Mouse (Mus musculus): ENCODE results near the gene Ripk3. TPM values are rescaled to one million over a fixed set of nuclear protein-coding genes. Genes with fewer than 3 reads are reported as not detected.

Gene Ripk3
- polyA plus RNA-seq, 1 experiment: 38.4 TPM

GRCm38 (mm10) chr14:55825216-55826051 is 36.8 kb upstream of the Ripk3 start:
- peaks cover 33% of the 10 kb centered on the region for H3K4me1 ChIP-seq
- no peaks in the 10 kb centered on the region for H3K9me3 ChIP-seq
- TF ChIP-seq FLI1 (IDR thresholded peaks at IDR 0.05; ENCODE audit: low read length) (no peak), GATA1 (IDR thresholded peaks at IDR 0.05; ENCODE audit: borderline replicate concordance, low read length) (no peak)
- H3K27me3 ChIP-seq (replicated peaks): peaks cover 80% of the 10 kb centered on the region
- no peaks in the 10 kb centered on the region for H3K36me3 ChIP-seq (replicated peaks; ENCODE audit: low read length)
- peak overlapping the region; percentile 8 for H3K4me3 ChIP-seq (replicated peaks)

DNA sequence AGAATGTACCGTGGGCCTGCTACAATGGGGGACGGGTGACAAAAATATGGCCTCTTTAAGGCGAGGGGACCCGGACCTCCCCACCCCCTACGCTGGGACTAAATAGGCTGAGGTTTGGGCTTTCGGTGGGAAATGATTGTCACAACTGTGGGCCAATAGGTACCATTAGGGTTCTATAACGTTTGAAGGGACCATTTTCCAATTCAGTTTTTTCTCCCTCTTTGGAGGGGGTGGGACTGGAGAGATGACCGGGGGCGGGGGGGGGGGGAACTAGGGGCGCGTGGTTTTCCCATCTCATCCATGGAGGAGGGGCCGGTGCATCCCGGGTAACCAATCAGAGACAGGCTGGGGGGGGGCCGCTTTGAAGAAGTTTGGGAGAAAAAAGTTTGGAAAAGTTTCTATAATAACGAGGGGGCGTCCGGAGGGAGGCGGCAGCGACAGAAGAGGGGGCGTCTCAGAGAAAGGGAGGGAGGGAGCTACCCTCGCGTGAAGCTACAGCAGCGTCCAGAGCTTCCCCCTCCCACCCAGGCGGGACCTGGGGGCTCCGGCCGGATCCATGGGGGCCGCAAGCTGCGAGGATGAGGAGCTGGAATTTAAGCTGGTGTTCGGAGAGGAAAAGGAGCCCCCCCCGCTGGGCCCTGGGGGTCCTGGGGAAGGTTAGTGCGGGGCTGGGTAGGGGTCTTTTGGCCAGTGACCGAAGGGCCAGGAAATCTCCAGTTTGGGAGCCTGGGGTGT is 36.0 kb upstream of the Ripk3 start:
- no peak overlapping the region for H3K4me3 ChIP-seq (replicated peaks)
- TF ChIP-seq GATA1 (IDR thresholded peaks at IDR 0.05; ENCODE audit: borderline replicate concordance, low read length) (no peak), FLI1 (IDR thresholded peaks at IDR 0.05; ENCODE audit: low read length) (no peak)
- H3K27me3 ChIP-seq (replicated peaks): peaks cover 72% of the 10 kb centered on the region
- H3K36me3 ChIP-seq (replicated peaks; ENCODE audit: low read length): no peaks in the 10 kb centered on the region
- no peaks in the 10 kb centered on the region for H3K9me3 ChIP-seq
- H3K4me1 ChIP-seq: peaks cover 33% of the 10 kb centered on the region

GRCm38 (mm10) chr14:55824001-55824480 is 35.4 kb upstream of the Ripk3 start:
- TF ChIP-seq GATA1 (IDR thresholded peaks at IDR 0.05; ENCODE audit: borderline replicate concordance, low read length) (no peak), FLI1 (IDR thresholded peaks at IDR 0.05; ENCODE audit: low read length) (no peak)
- Histone ChIP-seq H3K4me3 (replicated peaks) (no peak overlapping the region), H3K27me3 (replicated peaks) (peaks cover 66% of the 10 kb centered on the region), H3K9me3 (no peaks in the 10 kb centered on the region), H3K4me1 (peaks cover 33% of the 10 kb centered on the region), H3K36me3 (replicated peaks; ENCODE audit: low read length) (no peaks in the 10 kb centered on the region)

DNA sequence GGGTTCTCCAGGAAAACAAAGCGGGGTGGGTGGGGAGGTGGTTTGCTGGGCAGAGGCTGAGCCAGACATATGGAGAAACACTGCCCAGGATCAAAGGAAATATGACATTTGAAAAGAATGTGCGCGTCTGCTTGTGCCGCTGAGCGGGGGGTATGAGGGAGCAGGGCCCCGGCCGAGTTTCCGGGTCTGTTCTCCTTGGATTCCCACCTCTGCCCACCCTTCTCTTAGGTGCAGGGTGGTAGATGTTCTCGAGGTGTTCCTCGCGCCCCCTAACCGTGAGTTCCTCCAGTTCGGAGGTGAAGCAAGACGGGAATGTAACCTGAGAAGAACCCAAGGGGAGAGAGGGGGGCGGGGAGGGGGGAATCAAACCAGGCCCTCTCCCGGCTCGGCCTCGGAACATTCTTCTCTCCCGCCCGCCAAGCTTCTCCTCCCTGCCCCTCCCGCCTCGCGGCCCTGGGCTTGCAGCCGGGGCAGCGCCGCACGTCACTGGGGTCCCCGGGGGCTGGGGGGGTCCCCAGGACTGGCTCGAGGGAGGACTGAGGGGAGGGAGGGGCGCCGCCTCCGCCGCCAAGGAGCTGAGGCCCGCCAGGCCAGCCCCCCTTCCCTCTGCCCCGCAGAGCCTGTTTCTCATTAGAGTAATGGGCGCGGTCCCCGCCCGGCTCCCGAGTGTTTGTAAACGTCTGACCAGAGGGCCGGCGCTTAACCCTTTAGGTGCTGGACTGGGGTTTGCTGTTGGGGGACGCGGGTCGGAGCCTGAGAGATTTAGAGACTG is 34.5 kb upstream of the Ripk3 start, which contains the start of gene Nfatc4:
TSS of gene Nfatc4 (plus strand) at position 154 of the 772 bp plus-strand sequence.
- peaks cover 58% of the 10 kb centered on the region for H3K27me3 ChIP-seq (replicated peaks)

DNA sequence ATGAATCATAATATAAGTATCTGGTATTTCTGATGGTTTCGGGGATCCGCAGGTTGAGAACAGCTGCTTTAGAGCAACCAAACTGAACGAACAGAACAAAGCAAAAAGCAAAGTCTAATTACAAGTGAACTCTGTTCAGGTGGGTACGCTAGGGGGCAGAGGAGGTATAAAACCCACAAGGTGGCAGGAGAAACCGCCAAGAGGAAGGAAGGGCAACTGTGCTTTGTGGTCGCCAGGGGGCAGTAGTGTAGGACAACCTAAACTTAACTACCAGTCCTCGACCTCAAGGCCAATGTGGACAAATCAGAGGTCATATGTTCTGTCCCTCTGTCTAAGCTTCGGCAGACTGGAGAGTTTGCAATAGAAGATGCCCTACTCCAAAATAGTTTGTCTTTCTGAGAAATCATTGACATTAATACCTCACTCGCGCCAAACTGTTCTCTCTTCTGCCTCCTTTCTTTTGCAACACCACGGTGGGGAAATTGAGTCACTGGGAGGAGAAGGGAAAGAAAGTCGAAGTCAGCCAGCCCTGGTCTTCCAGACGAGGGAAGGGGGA is 33.8 kb upstream of the Ripk3 start:
- no peaks in the 10 kb centered on the region for H3K9me3 ChIP-seq
- peaks cover 51% of the 10 kb centered on the region for H3K27me3 ChIP-seq (replicated peaks)
- peaks cover 26% of the 10 kb centered on the region for H3K4me1 ChIP-seq
- no peaks in the 10 kb centered on the region for H3K36me3 ChIP-seq (replicated peaks; ENCODE audit: low read length)
- H3K4me3 ChIP-seq (replicated peaks): peak overlapping the region; percentile 87
- no peak for TF ChIP-seq FLI1 (IDR thresholded peaks at IDR 0.05; ENCODE audit: low read length)
- no peak for TF ChIP-seq GATA1 (IDR thresholded peaks at IDR 0.05; ENCODE audit: borderline replicate concordance, low read length)

More for the DNA sequence above, 34.5 kb upstream of the Ripk3 start, which contains the start of gene Nfatc4:
- H3K4me1 ChIP-seq: peaks cover 26% of the 10 kb centered on the region
- TF ChIP-seq FLI1 (IDR thresholded peaks at IDR 0.05; ENCODE audit: low read length) (no peak), GATA1 (IDR thresholded peaks at IDR 0.05; ENCODE audit: borderline replicate concordance, low read length) (no peak)
- H3K9me3 ChIP-seq: no peaks in the 10 kb centered on the region
- peak within 1 kb of the TSS; percentile 87 for H3K4me3 ChIP-seq (replicated peaks)
- no peaks in the 10 kb centered on the region for H3K36me3 ChIP-seq (replicated peaks; ENCODE audit: low read length)

- Histone ChIP-seq H3K9me3 (no peaks in the 10 kb centered on the region), H3K36me3 (replicated peaks; ENCODE audit: low read length) (no peaks in the 10 kb centered on the region), H3K4me1 (peaks cover 27% of the 10 kb centered on the region), H3K27me3 (replicated peaks) (peaks cover 33% of the 10 kb centered on the region), H3K4me3 (replicated peaks) (no peak overlapping the region)
- no peak for TF ChIP-seq GATA1 (IDR thresholded peaks at IDR 0.05; ENCODE audit: borderline replicate concordance, low read length)
- TF ChIP-seq FLI1 (IDR thresholded peaks at IDR 0.05; ENCODE audit: low read length): no peak
Measured at GRCm38 (mm10) chr14:55820576-55820975, 31.9 kb upstream of the Ripk3 start.

DNA sequence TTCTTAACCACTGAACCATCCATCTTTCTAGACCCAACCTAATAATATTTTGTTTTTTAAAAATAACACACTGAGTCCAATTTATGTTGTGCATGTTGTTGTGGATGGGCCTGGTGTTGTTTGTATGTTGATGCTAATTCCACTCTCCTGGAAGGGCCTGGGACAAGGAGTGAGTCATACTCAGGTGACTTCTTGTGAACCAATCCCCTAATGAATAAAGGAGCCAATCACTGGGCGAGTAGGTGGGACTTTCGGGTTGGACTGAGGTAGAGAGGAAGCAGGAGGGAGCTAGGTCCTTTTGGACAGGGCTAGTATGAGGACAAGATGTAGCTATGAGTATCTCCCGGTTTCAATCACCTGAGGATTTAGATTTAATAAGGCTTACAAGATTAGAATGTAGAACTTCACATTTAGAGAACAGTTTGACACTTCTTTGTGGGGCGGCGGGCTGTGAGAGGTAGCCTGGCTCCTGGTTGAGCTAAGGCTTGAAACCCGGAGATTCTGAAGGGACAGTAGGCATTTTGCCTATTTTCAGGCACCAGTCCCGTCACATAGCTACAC is 31.3 kb upstream of the Ripk3 start:
- Histone ChIP-seq H3K4me3 (replicated peaks) (no peak overlapping the region), H3K9me3 (no peaks in the 10 kb centered on the region), H3K4me1 (peaks cover 25% of the 10 kb centered on the region), H3K36me3 (replicated peaks; ENCODE audit: low read length) (no peaks in the 10 kb centered on the region), H3K27me3 (replicated peaks) (peaks cover 29% of the 10 kb centered on the region)
- no peak for TF ChIP-seq GATA1 (IDR thresholded peaks at IDR 0.05; ENCODE audit: borderline replicate concordance, low read length)
- no peak for TF ChIP-seq FLI1 (IDR thresholded peaks at IDR 0.05; ENCODE audit: low read length)

- Histone ChIP-seq H3K36me3 (replicated peaks; ENCODE audit: low read length) (no peaks in the 10 kb centered on the region), H3K4me1 (peaks cover 5% of the 10 kb centered on the region), H3K9me3 (no peaks in the 10 kb centered on the region), H3K4me3 (replicated peaks) (peak overlapping the region; percentile 87), H3K27me3 (replicated peaks) (peaks cover 16% of the 10 kb centered on the region)
- TF ChIP-seq GATA1 (IDR thresholded peaks at IDR 0.05; ENCODE audit: borderline replicate concordance, low read length): no peak
- no peak for TF ChIP-seq FLI1 (IDR thresholded peaks at IDR 0.05; ENCODE audit: low read length)
Measured at GRCm38 (mm10) chr14:55815310-55815751, 26.7 kb upstream of the Ripk3 start.

DNA sequence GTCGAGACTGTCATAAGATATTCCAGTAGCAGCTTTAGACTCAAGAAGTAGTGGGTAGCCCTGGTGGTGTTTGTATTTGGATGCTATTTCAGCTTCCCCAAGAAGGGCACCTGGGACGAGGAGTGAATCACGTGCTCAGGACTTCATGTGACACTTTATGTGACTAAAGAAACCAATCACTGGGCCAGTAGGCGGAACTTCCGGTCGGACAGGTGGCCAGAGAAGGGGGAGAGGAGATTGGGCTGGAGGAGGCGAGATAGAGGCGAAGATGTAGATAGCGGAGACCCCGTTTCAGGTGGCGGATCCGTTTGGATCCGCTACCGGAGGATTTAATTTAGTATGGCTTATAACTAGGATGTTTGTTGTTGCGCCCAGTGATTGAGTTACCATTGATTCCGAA is 26.2 kb upstream of the Ripk3 start:
- Histone ChIP-seq H3K27me3 (replicated peaks) (peaks cover 16% of the 10 kb centered on the region), H3K9me3 (no peaks in the 10 kb centered on the region), H3K36me3 (replicated peaks; ENCODE audit: low read length) (no peaks in the 10 kb centered on the region), H3K4me3 (replicated peaks) (peak overlapping the region; percentile 87), H3K4me1 (peaks cover 5% of the 10 kb centered on the region)
- TF ChIP-seq FLI1 (IDR thresholded peaks at IDR 0.05; ENCODE audit: low read length): no peak
- no peak for TF ChIP-seq GATA1 (IDR thresholded peaks at IDR 0.05; ENCODE audit: borderline replicate concordance, low read length)
